Mouse (Mus musculus) lung, embryonic 14.5 days (tissue): Measurements from ENCODE around the gene Tsx. TPM values are rescaled to one million over a fixed set of nuclear protein-coding genes. Genes with fewer than 3 reads are reported as not detected.
A peak's percentile ranks its signal among the peaks of the same experiment; 100 is the strongest.

Experiments used
- ATAC-seq: fragments of 200-750 bp; cut with Nextera tagmentation; 2 replicates; pipeline ENCODE4 v1.8.0; 2017; ENCODE audit warnings: mild to moderate bottlenecking, moderate TSS enrichment, moderate library complexity; ENCODE audit not compliant: insufficient read depth
- DNase-seq: peaks from one replicate; pipeline ENCODE4 v3.0.0-alpha.2; 2015
- H3K27ac ChIP-seq: fragments of 300-500 bp; sonication (generic); 2 replicates; pipeline ENCODE4 v1.5.1; 2014; ENCODE audit warnings: low read depth, mild to moderate bottlenecking, moderate library complexity
- H3K27me3 ChIP-seq: fragments of 300-500 bp; sonication (generic); 2 replicates; pipeline ENCODE4 v1.6.1; 2014; ENCODE audit warnings: low read length, control low read depth; ENCODE audit not compliant: insufficient read depth
- H3K36me3 ChIP-seq: fragments of 300-500 bp; sonication (generic); 2 replicates; pipeline ENCODE4 v1.6.1; 2014; ENCODE audit warnings: control low read depth; ENCODE audit not compliant: insufficient read depth
- H3K4me1 ChIP-seq: fragments of 300-500 bp; sonication (generic); 2 replicates; pipeline ENCODE4 v1.6.1; 2014; ENCODE audit warnings: antibody characterized with exemption, control low read depth; ENCODE audit not compliant: insufficient read depth
- H3K4me2 ChIP-seq: fragments of 300-500 bp; sonication (generic); 2 replicates; pipeline ENCODE4 v1.6.1; 2014; ENCODE audit warnings: mild to moderate bottlenecking
- H3K4me3 ChIP-seq: fragments of 300-500 bp; sonication (generic); 2 replicates; pipeline ENCODE4 v1.5.1; 2014; ENCODE audit warnings: low read depth, low read length
- H3K9ac ChIP-seq: fragments of 300-500 bp; sonication (generic); 2 replicates; pipeline ENCODE4 v1.6.1; 2014
- H3K9me3 ChIP-seq: fragments of 300-500 bp; sonication (generic); 2 replicates; pipeline ENCODE4 v1.6.1; 2016; ENCODE audit warnings: low read depth, low read length, control low read depth
- CTCF ChIP-seq: IDR thresholded peaks from 2 replicates; pipeline ENCODE4 v1.5.1; 2016; ENCODE audit warnings: antibody characterized with exemption, low read depth
- WGBS: fragments of 180-500 bp; shearing (Covaris S2); extraction: QIAGEN DNeasy Blood & Tissue Kit; methylation state at CpG from one replicate; pipeline ENCODE4 v1.1.7; 2014; 5-methylcytosine and 5-hydroxymethylcytosine counted together
- polyA plus RNA-seq: library from polyadenylated mRNA; unstranded; fragments of >200 nt; fragmentation: Nextera tagmentation; extraction: Ambion mirVana; gene quantifications from 2 replicates; pipeline ENCODE4 v1.2.1, GENCODE M21; 2014

Gene Tsx
- 0.32 and 0.64 TPM in 2 replicates for polyA plus RNA-seq

GRCm38 (mm10) chrX:103414167-103414566 is at the start of gene Tsx:
TSS of gene Tsx (plus strand) at chrX:103414467.
- H3K27ac ChIP-seq, result no peak within 1 kb of the TSS
- TF ChIP-seq CTCF, result no peak
- no peaks in the 10 kb centered on the region for H3K36me3 ChIP-seq
- H3K4me1 ChIP-seq, result no peaks in the 10 kb centered on the region
- H3K9ac ChIP-seq, result no peak within 1 kb of the TSS
- no peak for ATAC-seq
- no peaks in the 10 kb centered on the region for H3K27me3 ChIP-seq
- no peak within 1 kb of the TSS for H3K4me3 ChIP-seq
- DNase-seq, result no peak
- no peaks in the 10 kb centered on the region for H3K9me3 ChIP-seq
- WGBS, result 73% methylated on average over 5 of the region's 5 CpGs
- H3K4me2 ChIP-seq, result no peak within 1 kb of the TSS

- Histone ChIP-seq H3K4me3 (no peak overlapping the region), H3K9me3 (no peaks in the 10 kb centered on the region), H3K27ac (no peak overlapping the region), H3K9ac (no peak overlapping the region), H3K4me2 (no peak overlapping the region), H3K4me1 (no peaks in the 10 kb centered on the region), H3K36me3 (no peaks in the 10 kb centered on the region), H3K27me3 (0 out of 2 replicates have a peak, but pooled peaks cover 4% of the 10 kb centered on the region)
- WGBS, result 48% methylated on average over 5 of the region's 5 CpGs
- ATAC-seq (no peak), DNase-seq (no peak)
- TF ChIP-seq CTCF, result no peak
These were observed 48.1 kb upstream of the Tsx start for GRCm38 (mm10) chrX:103366201-103366600.

GRCm38 (mm10) chrX:103368650-103369049 is 45.6 kb upstream of the Tsx start:
- H3K4me3 ChIP-seq, result no peak overlapping the region
- WGBS, result 75% methylated on average over 3 of the region's 3 CpGs
- ATAC-seq (no peak), DNase-seq (no peak)
- 0 out of 2 replicates have a peak, but pooled peaks cover 4% of the 10 kb centered on the region for H3K27me3 ChIP-seq
- H3K36me3 ChIP-seq, result no peaks in the 10 kb centered on the region
- H3K4me2 ChIP-seq, result no peak overlapping the region
- no peaks in the 10 kb centered on the region for H3K4me1 ChIP-seq
- TF ChIP-seq CTCF, result no peak
- no peak overlapping the region for H3K27ac ChIP-seq
- no peak overlapping the region for H3K9ac ChIP-seq
- no peaks in the 10 kb centered on the region for H3K9me3 ChIP-seq

- H3K36me3 ChIP-seq, result no peaks in the 10 kb centered on the region
- H3K4me3 ChIP-seq, result no peak overlapping the region
- no peak overlapping the region for H3K27ac ChIP-seq
- WGBS, result 65% methylated on average over 2 of the region's 2 CpGs
- DNase-seq, result peak; percentile 19
- H3K4me2 ChIP-seq, result no peak overlapping the region
- H3K9ac ChIP-seq, result no peak overlapping the region
- H3K27me3 ChIP-seq, result 0 out of 2 replicates have a peak, but pooled peaks cover 4% of the 10 kb centered on the region
- H3K4me1 ChIP-seq, result no peaks in the 10 kb centered on the region
- no peak for ATAC-seq
- peak; percentile 26; the same call in 1 of the 2 replicates for TF ChIP-seq CTCF
- no peaks in the 10 kb centered on the region for H3K9me3 ChIP-seq
These were observed 43.0 kb upstream of the Tsx start for GRCm38 (mm10) chrX:103371221-103371620.

GRCm38 (mm10) chrX:103371627-103372026 is 42.6 kb upstream of the Tsx start:
- peak; percentile 44 for TF ChIP-seq CTCF
- 0 out of 2 replicates have a peak, but pooled peaks cover 4% of the 10 kb centered on the region for H3K27me3 ChIP-seq
- H3K4me1 ChIP-seq, result no peaks in the 10 kb centered on the region
- H3K4me3 ChIP-seq, result no peak overlapping the region
- no peaks in the 10 kb centered on the region for H3K36me3 ChIP-seq
- WGBS, result 29% methylated on average over 2 of the region's 2 CpGs
- DNase-seq (peak; percentile 50), ATAC-seq (no peak)
- H3K9ac ChIP-seq, result no peak overlapping the region
- no peak overlapping the region for H3K27ac ChIP-seq
- H3K4me2 ChIP-seq, result no peak overlapping the region
- no peaks in the 10 kb centered on the region for H3K9me3 ChIP-seq

GRCm38 (mm10) chrX:103374250-103374649 is 40.0 kb upstream of the Tsx start:
- H3K36me3 ChIP-seq, result no peaks in the 10 kb centered on the region
- WGBS, result 54% methylated on average over 5 of the region's 5 CpGs
- H3K27me3 ChIP-seq, result no peaks in the 10 kb centered on the region
- peak; percentile 55 for TF ChIP-seq CTCF
- no peak overlapping the region for H3K4me3 ChIP-seq
- no peaks in the 10 kb centered on the region for H3K4me1 ChIP-seq
- ATAC-seq (no peak), DNase-seq (peak; percentile 53)
- no peaks in the 10 kb centered on the region for H3K9me3 ChIP-seq
- no peak overlapping the region for H3K4me2 ChIP-seq
- H3K27ac ChIP-seq, result no peak overlapping the region
- H3K9ac ChIP-seq, result no peak overlapping the region

GRCm38 (mm10) chrX:103384528-103384927 is 29.7 kb upstream of the Tsx start:
- no peak overlapping the region for H3K4me3 ChIP-seq
- no peaks in the 10 kb centered on the region; the same call in 1 of the 2 replicates for H3K27me3 ChIP-seq
- WGBS, result 76% methylated on average over 3 of the region's 3 CpGs
- H3K36me3 ChIP-seq, result no peaks in the 10 kb centered on the region
- DNase-seq, result no peak
- no peak for TF ChIP-seq CTCF
- no peak for ATAC-seq
- no peaks in the 10 kb centered on the region for H3K9me3 ChIP-seq
- H3K27ac ChIP-seq, result no peak overlapping the region
- H3K9ac ChIP-seq, result no peak overlapping the region
- H3K4me1 ChIP-seq, result no peaks in the 10 kb centered on the region
- no peak overlapping the region for H3K4me2 ChIP-seq
